Mouse (Mus musculus) bone marrow, adult 2 months (tissue): ENCODE results near the gene Slc2a9.

Experiments used
- CTCF ChIP-seq: fragments of 200-500 bp; IDR thresholded peaks from 2 replicates; pipeline ENCODE4 v1.5.1; 2011; ENCODE audit warnings: low read length, control low read depth; ENCODE audit not compliant: control insufficient read depth, insufficient read depth
- POLR2A ChIP-seq: fragments of 200-500 bp; IDR thresholded peaks from 2 replicates; pipeline ENCODE4 v1.6.1; 2011; ENCODE audit warnings: low read depth, mild to moderate bottlenecking, control low read depth, low read length, borderline replicate concordance; ENCODE audit not compliant: control insufficient read depth

DNA sequence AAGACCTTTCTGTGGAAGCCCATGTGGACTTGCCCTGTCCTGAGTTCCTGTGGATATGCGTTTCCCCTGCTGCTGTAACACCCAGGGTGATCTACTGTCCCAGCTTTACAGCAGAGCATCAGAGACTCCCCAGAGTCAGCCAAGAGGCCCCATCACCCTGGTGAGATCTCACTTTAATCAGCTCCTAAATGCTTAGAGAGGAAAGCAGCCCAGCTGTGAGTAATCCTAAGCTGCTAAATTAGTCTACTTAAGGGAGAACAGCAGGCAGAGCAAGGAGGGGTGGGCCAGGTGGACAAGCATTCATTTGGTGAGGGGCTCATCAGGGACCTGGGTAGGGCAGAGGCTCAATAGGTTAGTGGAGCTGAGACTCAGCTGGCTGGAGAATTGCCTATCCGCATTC is 137.4 kb downstream of the Slc2a9 start:
- no peak for TF ChIP-seq CTCF
- TF ChIP-seq POLR2A: no peak
